Mouse (Mus musculus) heart, postnatal 0 days (tissue): Measurements from ENCODE around the gene Snapc5.
"Not testable (repeated sequence)": the region's sequence is repeated elsewhere in the genome, so short reads cannot be mapped to it uniquely, and the experiment has no call there.

ENCODE experiments used
- CTCF ChIP-seq: IDR thresholded peaks from 2 replicates; pipeline ENCODE4 v1.5.1; 2016; ENCODE audit warnings: antibody characterized with exemption, control low read depth, low read depth
- EP300 ChIP-seq: IDR thresholded peaks from 2 replicates; pipeline ENCODE4 v1.6.1; 2016; ENCODE audit warnings: antibody characterized with exemption, low read depth

GRCm38 (mm10) chr9:64169967-64170366 is 9.1 kb upstream of the Snapc5 start:
- not testable (repeated sequence) for TF ChIP-seq CTCF, EP300
